Mouse (Mus musculus) embryo, embryonic 10.5 days (tissue): ENCODE measurements at regions not wholly inside any gene's neighbourhood (a gene's known extent, or its start where the extent isn't known, plus 50 kb on each side); places are given as distances from the start of the nearest gene placed in this dataset.

ENCODE experiments used
- DNase-seq: peaks from one replicate; pipeline ENCODE4 v3.0.0-alpha.2; 2015; ENCODE audit warnings: low spot score

DNA sequence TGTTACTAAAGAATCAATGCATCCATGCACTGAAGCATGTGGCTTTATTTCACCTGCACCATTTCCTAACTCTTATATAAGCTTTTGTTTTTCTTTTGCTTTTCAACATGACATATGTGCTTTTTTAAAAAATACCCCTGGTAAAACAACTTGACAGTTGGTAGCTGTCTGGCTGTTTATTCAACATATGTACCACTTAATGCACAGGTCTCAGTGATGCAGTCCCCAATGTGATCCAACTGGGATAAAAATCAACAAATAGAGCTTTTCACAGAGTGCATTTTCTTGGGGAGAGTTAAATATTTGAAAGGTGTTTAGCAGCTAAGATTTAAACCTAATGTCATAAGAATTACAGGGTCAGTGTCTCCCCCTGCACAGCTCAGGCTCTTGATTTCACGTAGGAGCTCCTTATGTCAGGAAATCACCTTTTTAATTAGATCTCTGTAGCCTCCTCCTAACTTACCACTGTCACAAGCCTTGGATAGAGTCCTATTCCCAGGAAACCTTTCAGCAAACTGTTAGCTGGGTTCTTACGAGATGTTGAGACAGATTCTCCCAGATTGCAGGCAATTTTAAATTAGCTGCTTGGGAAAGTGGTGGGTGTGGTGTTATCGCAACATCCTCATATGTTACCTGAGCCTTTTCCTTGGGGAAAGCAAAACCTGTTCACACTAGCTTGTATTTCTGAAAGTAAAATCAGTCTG lies 464.6 kb upstream of the Arrdc3 start:
- no peak for DNase-seq

- no peak for DNase-seq
Observed at GRCm38 (mm10) chr13:80420341-80420740, 462.8 kb upstream of the Arrdc3 start.
